Mouse (Mus musculus): Measurements from ENCODE around the gene Gpsm3. TPM values are rescaled to one million over a fixed set of nuclear protein-coding genes. Genes with fewer than 3 reads are reported as not detected.

Gpsm3 gene
- total RNA-seq, 1 experiment from 2014 or later: 4.6 TPM

DNA sequence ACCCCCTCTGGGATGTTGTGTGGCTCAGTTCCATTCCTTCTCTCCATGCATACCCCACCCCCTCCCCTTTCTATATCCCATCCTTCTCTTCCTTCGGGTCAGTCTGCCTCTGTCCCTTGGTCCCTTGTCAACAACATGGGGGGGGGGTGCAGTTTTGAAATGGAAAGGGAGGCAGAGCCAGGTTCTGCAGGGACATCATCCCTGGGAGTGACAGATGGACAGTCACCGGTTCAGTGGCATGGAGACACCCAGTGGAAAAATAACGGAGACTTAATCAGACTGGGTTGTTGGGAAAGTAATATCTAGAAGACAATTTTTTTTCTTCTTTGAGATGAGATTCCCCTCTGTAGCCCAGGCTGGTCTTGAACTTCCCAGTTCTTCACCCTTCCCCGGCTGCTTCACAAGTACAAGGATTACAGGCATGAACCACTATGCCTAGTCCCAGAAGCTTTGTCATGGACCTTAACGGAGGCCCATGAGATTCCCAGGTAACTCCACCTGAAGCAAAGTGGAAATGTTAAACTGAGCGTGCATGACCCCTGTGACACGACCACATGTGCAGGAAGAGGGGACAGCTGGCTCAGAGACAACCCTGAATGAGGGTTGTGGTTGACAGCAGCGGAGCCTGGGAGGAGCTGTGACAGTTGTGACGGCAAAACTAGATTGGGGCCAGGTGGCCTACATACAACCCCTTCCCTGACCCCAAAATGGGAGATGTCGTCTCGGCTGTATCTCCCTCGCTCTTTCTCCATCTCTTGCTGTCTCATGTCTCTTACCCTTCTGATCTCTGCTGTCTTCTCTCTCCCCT, 40.4 kb downstream of the Gpsm3 start:
- no peak for DNase-seq

DNA sequence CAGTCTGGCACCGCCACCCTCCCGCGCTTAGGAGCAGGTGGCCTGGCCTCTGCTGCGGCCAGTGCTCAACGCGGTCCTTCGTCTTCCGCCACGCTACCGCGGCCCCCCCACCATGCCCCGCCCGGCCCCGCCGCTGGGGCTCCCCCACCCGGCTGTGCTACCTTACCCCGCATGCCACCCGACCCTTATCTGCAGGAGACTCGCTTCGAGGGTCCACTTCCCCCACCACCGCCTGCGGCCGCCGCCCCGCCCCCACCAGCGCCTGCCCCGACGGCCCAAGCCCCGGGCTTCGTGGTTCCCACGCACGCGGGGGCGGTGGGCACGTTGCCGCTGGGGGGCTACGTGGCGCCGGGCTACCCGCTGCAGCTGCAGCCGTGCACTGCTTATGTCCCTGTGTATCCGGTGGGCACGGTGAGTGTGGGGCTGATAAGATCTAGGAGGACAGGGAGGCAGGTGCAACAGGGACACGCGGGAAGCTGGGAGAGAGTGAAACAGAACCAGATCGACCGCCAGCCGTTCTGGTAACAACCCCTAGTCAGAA, 41.2 kb downstream of the Gpsm3 start:
- DNase-seq: no peak

DNA sequence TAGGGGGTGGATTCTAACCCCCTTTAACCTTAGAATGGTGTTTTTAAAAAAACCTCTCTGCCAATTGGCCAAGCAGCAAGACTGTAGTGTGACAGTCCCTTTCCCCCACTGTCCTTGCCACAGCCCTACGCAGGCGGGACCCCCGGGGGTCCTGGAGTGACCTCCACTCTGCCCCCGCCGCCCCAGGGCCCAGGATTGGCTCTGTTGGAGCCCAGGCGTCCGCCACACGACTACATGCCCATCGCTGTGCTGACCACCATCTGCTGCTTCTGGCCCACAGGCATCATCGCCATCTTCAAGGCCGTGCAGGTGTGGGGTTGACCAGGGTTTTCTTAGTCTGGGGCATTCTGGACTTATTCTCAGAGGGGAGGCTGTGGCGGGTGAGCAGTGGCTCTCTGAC, 42.0 kb downstream of the Gpsm3 start:
- no peak for DNase-seq

DNA sequence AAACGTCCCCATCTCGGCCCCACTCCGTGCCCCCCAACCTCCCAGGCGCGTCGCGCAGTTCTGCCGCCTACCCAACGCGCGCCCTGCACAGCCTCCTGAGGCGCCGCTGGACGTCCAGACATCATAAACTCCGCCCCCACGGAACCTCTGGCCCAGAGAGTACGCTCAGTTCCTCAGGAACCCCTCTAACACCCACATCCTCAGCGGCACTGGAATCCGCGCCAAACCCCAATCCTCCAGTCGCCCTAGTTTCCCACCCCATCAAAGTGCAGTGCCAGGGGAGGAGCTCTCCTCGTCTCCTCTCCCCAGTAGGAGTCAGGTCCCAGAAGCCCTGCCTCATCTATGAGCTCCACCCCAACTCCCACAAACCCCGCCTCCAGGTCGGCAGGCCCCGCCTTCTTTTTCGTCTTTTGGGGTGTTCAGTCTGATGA, 42.7 kb downstream of the Gpsm3 start:
- peak; percentile 68 for DNase-seq

DNA sequence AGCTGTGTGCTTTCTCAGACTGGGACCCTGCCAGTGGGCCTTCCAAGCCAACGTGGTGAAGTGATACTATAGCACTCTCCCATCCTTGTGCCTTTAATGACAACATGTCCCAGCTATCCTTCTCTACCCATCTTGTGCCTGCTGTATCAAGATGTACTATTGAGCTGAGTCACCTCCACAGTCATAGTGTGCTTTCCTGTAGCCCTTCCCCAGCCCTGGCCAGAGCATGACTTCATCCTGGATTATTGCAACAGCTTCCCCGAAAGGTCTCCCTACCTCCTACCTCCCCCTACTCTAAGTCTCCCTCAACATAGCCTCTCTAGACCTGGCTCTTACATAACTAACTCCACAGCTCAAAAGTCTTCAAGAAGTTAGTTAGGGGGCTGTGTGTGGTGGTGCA, 46.1 kb downstream of the Gpsm3 start:
- no peak for DNase-seq

DNA sequence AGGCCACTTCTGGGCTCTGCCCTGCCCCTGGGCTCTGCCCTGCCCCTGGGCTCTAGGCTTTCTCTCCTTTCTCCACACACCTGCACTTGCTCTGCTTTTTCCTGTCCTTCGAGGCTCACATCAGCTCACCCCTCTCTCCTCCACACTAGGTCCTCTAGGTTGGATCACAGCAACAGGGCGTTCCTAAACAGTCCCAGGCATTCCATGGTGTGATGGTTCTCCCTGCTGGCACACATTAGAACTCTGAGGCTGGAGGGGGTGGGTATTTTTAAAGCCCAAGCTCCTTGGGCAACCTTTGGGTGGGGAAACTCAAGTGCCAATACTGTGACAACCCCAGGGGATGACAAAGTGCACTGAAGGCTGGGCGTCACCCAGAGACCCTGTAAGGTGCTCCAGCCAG, 47.9 kb downstream of the Gpsm3 start:
- DNase-seq: no peak

DNA sequence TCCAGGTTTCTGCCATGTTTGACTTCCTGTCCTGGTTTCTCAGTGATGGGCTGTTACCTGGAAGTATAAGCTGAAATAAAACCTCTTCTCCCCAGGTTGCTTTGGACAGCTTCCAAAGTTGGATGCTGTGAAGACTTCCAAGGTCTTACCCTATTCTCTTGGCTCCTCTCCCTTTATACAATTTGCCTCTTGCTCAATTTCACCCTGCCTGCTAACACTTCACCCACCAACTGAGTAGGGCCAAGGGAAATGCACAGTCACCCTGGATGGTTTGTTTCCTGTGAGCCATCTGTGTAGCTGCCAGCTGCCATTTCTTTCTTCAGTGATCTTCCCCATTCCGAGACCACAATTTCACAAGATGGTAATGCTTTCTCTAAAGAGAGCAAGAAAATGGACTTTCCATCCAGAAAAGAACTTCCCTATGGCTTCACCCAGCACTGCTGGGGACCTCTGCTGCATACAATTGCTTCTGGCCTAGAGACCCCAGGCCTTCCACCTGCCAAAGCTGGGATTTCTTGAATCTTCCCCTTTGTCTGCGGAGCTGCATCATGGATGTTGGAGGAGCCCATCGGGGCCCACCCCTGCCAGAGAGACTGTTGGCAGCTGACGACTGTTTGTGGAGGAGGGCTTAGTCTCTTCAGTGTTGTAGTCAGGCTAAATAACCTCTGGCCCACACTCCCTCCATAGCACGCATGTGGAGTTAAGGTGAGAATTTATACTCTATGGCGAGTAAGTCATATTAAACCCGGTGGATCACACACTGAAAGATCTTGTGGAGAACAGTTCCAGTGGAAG, 50.1 kb downstream of the Gpsm3 start:
- DNase-seq: no peak

DNA sequence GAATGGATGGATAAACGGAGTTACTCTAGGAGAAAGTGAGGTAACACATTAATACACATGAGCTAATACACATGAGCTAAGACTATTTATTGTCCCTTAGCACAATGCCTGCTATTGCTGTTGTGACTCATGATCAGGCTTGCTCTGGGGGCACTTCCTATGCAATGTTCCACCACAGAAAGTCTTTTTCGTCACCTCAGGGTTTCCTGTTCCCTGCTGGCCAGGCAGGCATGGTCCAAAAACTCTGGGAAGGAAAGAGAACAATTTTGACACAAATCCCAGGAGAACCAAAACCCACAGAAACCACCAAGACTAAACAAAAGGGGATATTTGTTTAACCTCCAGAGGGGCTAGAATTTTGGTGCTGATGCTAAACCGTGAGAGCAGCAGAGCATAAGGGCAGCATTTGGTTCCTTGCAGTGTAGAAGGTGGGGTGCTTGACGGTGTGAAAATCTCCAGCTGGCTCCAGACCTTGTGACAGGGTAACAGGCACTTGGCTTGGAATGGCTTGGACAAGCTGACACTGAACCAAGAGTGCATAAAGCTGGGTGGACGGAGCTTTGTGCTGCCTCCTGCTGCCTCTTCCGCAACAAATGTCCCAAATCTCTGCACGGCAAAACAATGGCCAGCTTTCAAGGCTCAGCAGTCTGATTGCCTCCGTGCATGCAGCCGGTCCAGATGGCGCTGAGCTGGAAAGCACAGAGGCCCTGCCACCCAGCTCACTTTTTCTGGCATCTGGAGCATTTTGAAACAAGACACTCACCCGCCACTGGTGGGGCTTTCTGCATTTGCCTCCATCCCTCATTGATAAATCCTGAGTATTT, 51.4 kb downstream of the Gpsm3 start:
- DNase-seq: no peak

Other genes with a start within 250 kb of the Gpsm3 start
- gene Btnl2, start 235.0 kb upstream of the Gpsm3 start, total RNA-seq (2021): 0.43 TPM in 1 of 2 replicates, not detected in the other
- not detected in 2 replicates for gene Btnl1, start 212.7 kb upstream of the Gpsm3 start, total RNA-seq (2021)
- 1.7 and 3.4 TPM in 2 replicates for gene BC051142, start 191.0 kb upstream of the Gpsm3 start, total RNA-seq (2021)
- not detected in 2 replicates for gene Btnl4, start 112.5 kb upstream of the Gpsm3 start, total RNA-seq (2021)
- not detected in 2 replicates for gene Btnl6, start 72.5 kb upstream of the Gpsm3 start, total RNA-seq (2021)
- gene Notch4, start 25.5 kb upstream of the Gpsm3 start, total RNA-seq (2021): 27.8 and 29.5 TPM in 2 replicates
- gene Pbx2, start 1.5 kb downstream of the Gpsm3 start, total RNA-seq (2021): 36.4 and 51.6 TPM in 2 replicates
- gene Ager, start 8.1 kb downstream of the Gpsm3 start, total RNA-seq (2021): 0.57 and 1.5 TPM in 2 replicates
- gene Rnf5, start 13.9 kb downstream of the Gpsm3 start, total RNA-seq (2021): 79.3 and 91.3 TPM in 2 replicates
- gene Agpat1, start 14.5 kb downstream of the Gpsm3 start, total RNA-seq (2021): 105 and 122 TPM in 2 replicates
- gene Egfl8, start 26.2 kb downstream of the Gpsm3 start, total RNA-seq (2021): 3.0 and 3.8 TPM in 2 replicates
- 56.9 and 61.1 TPM in 2 replicates for gene Ppt2, start 38.7 kb downstream of the Gpsm3 start, total RNA-seq (2021)
- 10.8 and 13.5 TPM in 2 replicates for gene Prrt1, start 39.7 kb downstream of the Gpsm3 start, total RNA-seq (2021)
- 13.4 TPM in 2 replicates for gene Fkbpl, start 55.0 kb downstream of the Gpsm3 start, total RNA-seq (2021)
- 50.4 and 52.5 TPM in 2 replicates for gene Atf6b, start 57.3 kb downstream of the Gpsm3 start, total RNA-seq (2021)
- 23.7 and 25.4 TPM in 2 replicates for gene Tnxb, start 80.7 kb downstream of the Gpsm3 start, total RNA-seq (2021)
- 134 and 138 TPM in 2 replicates for gene C4b, start 154.1 kb downstream of the Gpsm3 start, total RNA-seq (2021)
- 6,026 and 7,512 TPM in 2 replicates for gene Cyp21a1, start 214.8 kb downstream of the Gpsm3 start, total RNA-seq (2021)
- 45.1 and 45.5 TPM in 2 replicates for gene Stk19, start 247.1 kb downstream of the Gpsm3 start, total RNA-seq (2021)
- gene Dxo, start 247.2 kb downstream of the Gpsm3 start, total RNA-seq (2021): 54.8 and 65.0 TPM in 2 replicates